Mouse (Mus musculus) cerebellum, adult 18-20 months (tissue): ENCODE results near the gene Htr2a.
A peak's percentile ranks its signal among the peaks of the same experiment; 100 is the strongest.

ENCODE experiments used
- DNase-seq, 2 experiments: peaks; one replicate each; pipeline ENCODE4 v3.0.0; 2021

Gene Htr2a

GRCm38 (mm10) chr14:74699241-74699640 lies 58.6 kb downstream of the Htr2a start:
- no peak for DNase-seq

DNA sequence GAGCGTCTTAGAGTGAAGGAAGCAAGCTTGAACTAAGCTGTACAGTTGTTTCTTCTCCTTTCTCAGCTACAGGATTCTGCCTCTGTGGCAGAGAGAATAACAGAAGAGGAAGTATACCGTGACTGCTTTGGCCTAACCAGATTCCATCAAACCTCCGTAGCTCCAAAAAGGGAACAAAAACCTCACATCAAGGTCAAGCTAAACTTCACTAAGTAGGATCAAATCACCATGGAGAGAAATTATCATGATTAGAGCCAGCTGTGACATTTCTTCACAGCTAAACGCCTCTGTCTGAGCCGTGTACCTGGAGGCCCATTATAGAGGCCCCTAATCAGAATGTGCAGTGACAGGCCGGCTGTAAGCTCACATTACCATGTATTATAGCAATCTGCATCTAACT lies 63.3 kb downstream of the Htr2a start:
- DNase-seq, result no peak

DNA sequence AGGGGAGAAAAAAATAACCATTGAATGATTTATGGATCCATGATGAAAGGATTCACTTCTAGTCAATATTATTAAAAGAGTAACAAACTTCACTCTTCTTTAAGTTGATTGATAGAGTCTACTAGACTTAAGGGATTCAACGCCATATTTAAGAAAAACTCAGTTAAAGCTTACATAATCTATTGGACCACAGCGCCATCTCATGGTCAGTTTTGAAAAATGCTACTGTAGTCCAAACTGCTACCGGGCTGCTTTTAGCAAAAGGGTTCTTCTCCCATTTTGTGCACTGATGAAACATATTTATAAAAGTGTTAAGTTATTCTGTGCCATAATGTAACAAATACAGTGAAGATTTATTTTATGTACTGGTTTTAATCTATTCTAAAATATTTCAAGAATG lies 68.4 kb downstream of the Htr2a start:
- no peak for DNase-seq

DNA sequence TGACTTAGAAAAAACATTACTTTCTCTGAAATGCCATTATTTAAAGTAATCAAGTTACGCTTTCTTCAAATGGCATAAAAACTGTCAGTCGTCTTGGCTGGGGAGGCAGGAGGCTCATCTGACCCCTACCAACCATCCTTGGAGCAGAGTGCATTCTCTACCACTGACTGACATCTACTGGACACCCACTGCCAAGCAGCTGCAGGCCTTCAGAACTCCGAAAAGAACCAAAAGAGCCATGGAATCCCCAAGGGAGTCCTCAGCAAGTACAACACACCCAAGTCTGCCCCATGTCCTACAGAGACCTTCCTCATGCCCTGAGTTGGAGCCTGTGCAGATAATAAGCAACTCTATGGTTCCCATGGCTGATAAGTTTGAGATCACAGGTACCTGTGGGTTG lies 82.9 kb downstream of the Htr2a start:
- no peak for DNase-seq

GRCm38 (mm10) chr14:74731221-74732078 lies 90.8 kb downstream of the Htr2a start:
- no peak for DNase-seq

- peak; percentile 89 to 94 for DNase-seq
Measured at GRCm38 (mm10) chr14:74732079-74732783, 91.6 kb downstream of the Htr2a start, which contains the start of gene Esd. Gene Esd, plus strand, starts transcription at chr14:74732297.

- DNase-seq, result no peak
Measured at GRCm38 (mm10) chr14:74733397-74733796, 92.8 kb downstream of the Htr2a start.

DNA sequence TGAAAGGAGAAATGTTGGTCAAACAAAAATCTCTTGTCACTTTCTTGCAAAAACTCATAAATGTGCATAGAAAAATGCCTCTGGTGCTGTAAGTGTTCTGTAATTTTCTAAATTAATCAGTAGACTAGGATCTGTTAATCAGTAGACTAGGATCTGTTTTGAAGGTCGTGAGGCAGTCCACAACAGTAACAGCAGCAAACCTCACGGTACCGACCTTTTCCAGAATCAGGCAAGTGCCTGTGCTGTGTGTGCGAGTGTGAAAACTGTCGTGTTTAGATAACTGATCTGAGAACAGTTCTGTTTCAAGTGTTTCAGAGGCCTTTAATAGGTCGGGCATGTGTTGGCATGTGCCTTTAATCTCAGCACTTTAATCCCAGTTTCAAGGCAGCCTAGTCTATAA lies 94.8 kb downstream of the Htr2a start:
- DNase-seq, result no peak

GRCm38 (mm10) chr14:74736850-74737249 lies 96.2 kb downstream of the Htr2a start:
- no peak for DNase-seq
